Mouse (Mus musculus) MEL (cell line): ENCODE data around the gene Sap30. TPM values are rescaled to one million over a fixed set of nuclear protein-coding genes. Genes with fewer than 3 reads are reported as not detected.

Experiments
- DNase-seq: peaks from one replicate; pipeline ENCODE4 v3.0.0; 2011; ENCODE audit warnings: low read depth, low spot score
- H3K27ac ChIP-seq: 2 replicates; pipeline ENCODE4 v1.5.1; 2012; ENCODE audit warnings: low read depth, mild to moderate bottlenecking, control low read depth, low read length, moderate library complexity; ENCODE audit not compliant: control insufficient read depth
- H3K27me3 ChIP-seq, 2 experiments: fragments of 150-350 bp in 1 of 2; sonication (generic) in 1 of 2; 2 replicates each; pipeline ENCODE4 v1.6.1; 2012; ENCODE audit warnings: low read length in 2 of 2, mild to moderate bottlenecking in 2 of 2, improper control_type of control experiment in 1 of 2, moderate library complexity in 1 of 2; ENCODE audit not compliant: insufficient read depth in 2 of 2, control insufficient read depth in 1 of 2
- H3K36me3 ChIP-seq, 2 experiments: 2 replicates each; pipeline ENCODE4 v1.6.1; 2012 to 2014; ENCODE audit warnings: low read length in 2 of 2, improper control_type of control experiment in 1 of 2, inconsistent platforms in 1 of 2, mild to moderate bottlenecking in 1 of 2; ENCODE audit not compliant: insufficient read depth in 2 of 2, control insufficient read depth in 1 of 2
- H3K4me1 ChIP-seq, 2 experiments: fragments of 150-350 bp in 1 of 2; sonication (generic) in 1 of 2; 2 replicates each; pipeline ENCODE4 v1.6.1; 2012; ENCODE audit warnings: low read length in 2 of 2, improper control_type of control experiment in 1 of 2, mild to moderate bottlenecking in 1 of 2; ENCODE audit not compliant: insufficient read depth in 2 of 2, control insufficient read depth in 1 of 2
- H3K4me3 ChIP-seq, 2 experiments: fragments of 150-350 bp in 1 of 2; sonication (generic) in 1 of 2; 2 replicates each; pipeline ENCODE4 v1.5.1; 2012; ENCODE audit warnings: low read depth in 2 of 2, low read length in 2 of 2, mild to moderate bottlenecking in 2 of 2, moderate library complexity in 2 of 2, control low read depth in 1 of 2, improper control_type of control experiment in 1 of 2; ENCODE audit not compliant: control insufficient read depth in 1 of 2, insufficient read depth in 1 of 2
- H3K79me2 ChIP-seq: 2 replicates; pipeline ENCODE4 v1.6.1; 2012; ENCODE audit warnings: mild to moderate bottlenecking, low read length, moderate library complexity; ENCODE audit not compliant: control insufficient read depth, poor library complexity, insufficient read depth
- H3K9ac ChIP-seq: 2 replicates; pipeline ENCODE4 v1.6.1; 2012; ENCODE audit warnings: low read depth, mild to moderate bottlenecking, control low read depth, low read length, moderate library complexity; ENCODE audit not compliant: control insufficient read depth, poor library complexity, severe bottlenecking
- H3K9me3 ChIP-seq: fragments of 150-350 bp; sonication (generic); replicated peaks from 2 replicates; pipeline ENCODE4 v1.6.1; 2012; ENCODE audit warnings: mild to moderate bottlenecking, low read length, improper control_type of control experiment, moderate library complexity; ENCODE audit not compliant: insufficient read depth
- CHD1 ChIP-seq: IDR thresholded peaks from 2 replicates; pipeline ENCODE4 v1.6.1; 2012; ENCODE audit warnings: low read depth, mild to moderate bottlenecking, inconsistent platforms, low read length, improper control_type of control experiment
- E2F4 ChIP-seq: IDR thresholded peaks from 2 replicates; pipeline ENCODE4 v1.6.1; 2011; ENCODE audit warnings: low read depth, low read length, improper control_type of control experiment, borderline replicate concordance
- ELF1 ChIP-seq: IDR thresholded peaks from 2 replicates; pipeline ENCODE4 v1.6.1; 2014; ENCODE audit warnings: low read depth, mild to moderate bottlenecking, inconsistent platforms, low read length, improper control_type of control experiment, moderate library complexity
- EP300 ChIP-seq, 2 experiments: IDR thresholded peaks; 2 replicates each; pipeline ENCODE4 v1.6.1; 2011; ENCODE audit warnings: improper control_type of control experiment in 2 of 2, low read length in 2 of 2, low read depth in 1 of 2, mild to moderate bottlenecking in 1 of 2
- GABPA ChIP-seq: IDR thresholded peaks from 2 replicates; pipeline ENCODE4 v1.6.1; 2012; ENCODE audit warnings: low read depth, mild to moderate bottlenecking, inconsistent platforms, low read length, improper control_type of control experiment, moderate library complexity
- GATA1 ChIP-seq: IDR thresholded peaks from 2 replicates; pipeline ENCODE4 v1.6.1; 2011; ENCODE audit warnings: low read depth, low read length, improper control_type of control experiment
- JUND ChIP-seq: IDR thresholded peaks from 2 replicates; pipeline ENCODE4 v1.6.1; 2011; ENCODE audit warnings: low read depth, mild to moderate bottlenecking, improper control_type of control experiment, low read length
- MAFK ChIP-seq: IDR thresholded peaks from 2 replicates; pipeline ENCODE4 v1.6.1; 2011; ENCODE audit warnings: low read depth, mild to moderate bottlenecking, low read length, improper control_type of control experiment, borderline replicate concordance
- MAZ ChIP-seq: IDR thresholded peaks from 2 replicates; pipeline ENCODE4 v1.6.1; 2012; ENCODE audit warnings: low read depth, mild to moderate bottlenecking, inconsistent platforms, low read length, improper control_type of control experiment
- MEF2A ChIP-seq: IDR thresholded peaks from 2 replicates; pipeline ENCODE4 v1.6.1; 2014; ENCODE audit warnings: low read depth, mild to moderate bottlenecking, inconsistent platforms, low read length, improper control_type of control experiment; ENCODE audit not compliant: poor library complexity, insufficient replicate concordance, severe bottlenecking; ENCODE audit errors: extremely low read depth
- MYB ChIP-seq: IDR thresholded peaks from 2 replicates; pipeline ENCODE4 v1.6.1; 2011; ENCODE audit warnings: mild to moderate bottlenecking, low read depth, low read length, improper control_type of control experiment
- NELFE ChIP-seq: IDR thresholded peaks from 2 replicates; pipeline ENCODE4 v1.6.1; 2011; ENCODE audit warnings: low read depth, low read length, improper control_type of control experiment
- NRF1 ChIP-seq: IDR thresholded peaks from 2 replicates; pipeline ENCODE4 v1.6.1; 2014; ENCODE audit warnings: low read depth, mild to moderate bottlenecking, inconsistent platforms, low read length, improper control_type of control experiment, moderate library complexity; ENCODE audit not compliant: poor library complexity, insufficient read depth, severe bottlenecking
- POLR2AphosphoS5 ChIP-seq: IDR thresholded peaks from 2 replicates; pipeline ENCODE4 v1.6.1; 2012; ENCODE audit warnings: low read depth, borderline replicate concordance, mild to moderate bottlenecking, inconsistent platforms, low read length, moderate library complexity, mixed read lengths
- RAD21 ChIP-seq: IDR thresholded peaks from 2 replicates; pipeline ENCODE4 v1.6.1; 2011; ENCODE audit warnings: mild to moderate bottlenecking, low read depth, low read length, improper control_type of control experiment
- RCOR1 ChIP-seq: IDR thresholded peaks from 2 replicates; pipeline ENCODE4 v1.6.1; 2012; ENCODE audit warnings: low read depth, mild to moderate bottlenecking, inconsistent platforms, low read length, improper control_type of control experiment
- SIN3A ChIP-seq: IDR thresholded peaks from 2 replicates; pipeline ENCODE4 v1.6.1; 2012; ENCODE audit warnings: low read length, improper control_type of control experiment, inconsistent platforms
- SMC3 ChIP-seq: IDR thresholded peaks from 2 replicates; pipeline ENCODE4 v1.6.1; 2011; ENCODE audit warnings: low read depth, low read length, improper control_type of control experiment
- TAL1 ChIP-seq: IDR thresholded peaks from 2 replicates; pipeline ENCODE4 v1.6.1; 2012; ENCODE audit warnings: mild to moderate bottlenecking, inconsistent platforms, low read length, moderate library complexity, mixed read lengths
- TCF12 ChIP-seq: IDR thresholded peaks from 2 replicates; pipeline ENCODE4 v1.6.1; 2014; ENCODE audit warnings: low read depth, mild to moderate bottlenecking, inconsistent platforms, low read length, improper control_type of control experiment, moderate library complexity
- UBTF ChIP-seq: IDR thresholded peaks from 2 replicates; pipeline ENCODE4 v1.6.1; 2012; ENCODE audit warnings: low read depth, mild to moderate bottlenecking, inconsistent platforms, low read length, improper control_type of control experiment, moderate library complexity, borderline replicate concordance; ENCODE audit not compliant: insufficient read depth
- USF1 ChIP-seq: IDR thresholded peaks from 2 replicates; pipeline ENCODE4 v1.6.1; 2014; ENCODE audit warnings: low read depth, mild to moderate bottlenecking, inconsistent platforms, low read length, improper control_type of control experiment, moderate library complexity
- USF2 ChIP-seq, 2 experiments: IDR thresholded peaks; 2 replicates each; pipeline ENCODE4 v1.6.1; 2011 to 2012; ENCODE audit warnings: improper control_type of control experiment in 2 of 2, low read length in 2 of 2, borderline replicate concordance in 1 of 2, inconsistent platforms in 1 of 2, low read depth in 1 of 2, mild to moderate bottlenecking in 1 of 2; ENCODE audit not compliant: insufficient read depth in 1 of 2
- ZKSCAN1 ChIP-seq: IDR thresholded peaks from 2 replicates; pipeline ENCODE4 v1.6.1; 2012; ENCODE audit warnings: low read depth, mild to moderate bottlenecking, inconsistent platforms, low read length, improper control_type of control experiment, moderate library complexity
- ZNF384 ChIP-seq: IDR thresholded peaks from 2 replicates; pipeline ENCODE4 v1.6.1; 2012; ENCODE audit warnings: low read depth, mild to moderate bottlenecking, inconsistent platforms, low read length, improper control_type of control experiment
- polyA plus RNA-seq, 2 experiments: library from polyadenylated mRNA; stranded (reverse) in 1 of 2; unstranded in 1 of 2; fragments of >175 nt in 1 of 2; fragments of >200 nt in 1 of 2; gene quantifications; 2 replicates each; pipeline versions ENCODE4 v1.2.1 to v1.2.4; 2012; ENCODE audit warnings: low replicate concordance in 2 of 2, low read depth in 1 of 2; ENCODE audit not compliant: insufficient read length in 2 of 2, insufficient read depth in 1 of 2, missing spikeins in 1 of 2
- total RNA-seq: library from RNA; depleted of rRNA; stranded (reverse); fragments of 300-350 nt; gene quantifications from 2 replicates; pipeline ENCODE4 v1.2.3, GENCODE M21; 2012

Gene Sap30
- total and polyA plus RNA-seq, 3 experiments, result 34.2 to 64.0 TPM; not detected in 1

DNA sequence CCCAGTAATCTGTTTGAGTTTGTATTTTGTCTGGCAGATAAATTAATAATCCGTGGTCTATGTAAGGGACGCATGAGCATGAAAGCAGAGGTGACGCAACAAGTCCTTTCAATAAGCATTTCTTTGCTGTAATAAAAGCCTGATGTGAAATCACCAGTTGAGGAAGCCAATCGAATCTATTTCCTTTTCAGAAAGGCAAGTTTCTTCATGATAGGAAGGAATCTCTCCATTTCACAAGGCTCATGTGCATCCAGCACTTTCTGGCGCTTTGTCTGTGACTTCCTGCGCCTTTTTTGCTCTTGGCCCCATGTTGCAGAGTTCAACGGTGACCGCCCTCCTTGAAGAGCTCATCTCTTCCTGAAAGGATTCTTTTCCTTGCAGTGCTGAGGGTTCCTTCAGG is 8.0 kb downstream of the Sap30 start:
- Histone ChIP-seq H3K4me3 (no peak overlapping the region), H3K4me1 (no peaks in the 10 kb centered on the region), H3K9ac (no peak overlapping the region), H3K27me3 (no peaks in the 10 kb centered on the region), H3K9me3 (no peaks in the 10 kb centered on the region), H3K36me3 (peaks cover 0 to 2% of the 10 kb centered on the region in 2 experiments; a peak in 2 of 4 replicates), H3K79me2 (no peaks in the 10 kb centered on the region), H3K27ac (no peak overlapping the region)
- no peak for DNase-seq
- no peak for TF ChIP-seq SMC3
- TF ChIP-seq MAZ, result no peak
- TF ChIP-seq MYB, result no peak
- TF ChIP-seq UBTF, result no peak
- no peak for TF ChIP-seq E2F4
- no peak for TF ChIP-seq ELF1
- no peak for TF ChIP-seq CHD1
- no peak for TF ChIP-seq USF1
- TF ChIP-seq ZKSCAN1, result no peak
- no peak for TF ChIP-seq NRF1
- TF ChIP-seq GATA1, result no peak

DNA sequence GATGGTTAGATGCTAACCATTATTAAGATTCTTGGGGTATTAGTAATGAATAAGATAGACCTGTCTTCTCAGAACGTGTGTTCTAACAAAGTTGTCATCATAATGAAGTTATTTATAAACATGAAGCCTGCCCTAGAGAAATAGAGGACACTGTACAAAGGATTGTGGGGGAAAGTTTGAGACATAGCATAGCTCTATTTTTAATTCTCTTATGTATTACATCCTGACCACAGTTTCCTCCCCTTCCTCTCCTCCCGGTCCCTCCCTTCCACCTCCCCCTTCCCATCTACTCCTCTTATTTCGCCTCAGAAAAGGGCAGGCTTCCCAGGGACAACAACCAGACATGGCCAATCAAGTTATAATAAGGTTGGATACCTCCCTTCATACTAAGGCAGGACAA is 9.3 kb downstream of the Sap30 start:
- H3K4me3 ChIP-seq, result no peak overlapping the region
- peaks cover 0 to 2% of the 10 kb centered on the region in 2 experiments; a peak in 1 of 4 replicates for H3K36me3 ChIP-seq
- H3K9me3 ChIP-seq, result no peaks in the 10 kb centered on the region
- no peaks in the 10 kb centered on the region for H3K4me1 ChIP-seq
- TF ChIP-seq TAL1 (no peak), USF2 (IDR thresholded peaks at IDR 0.05; ENCODE audit: borderline replicate concordance in 1 of 2, insufficient read depth in 1 of 2, low read depth in 1 of 2, low read length in 2 of 2) (no peak), EP300 (IDR thresholded peaks at IDR 0.05; ENCODE audit: low read depth in 1 of 2, low read length in 2 of 2) (no peak), GABPA (no peak), ZNF384 (no peak), E2F4 (no peak), RCOR1 (no peak), JUND (no peak), SMC3 (no peak), MAFK (no peak), NRF1 (no peak), RAD21 (no peak), TCF12 (no peak), USF1 (no peak), SIN3A (no peak), MEF2A (no peak), NELFE (no peak), POLR2AphosphoS5 (no peak)
- TF ChIP-seq, all 39 proteins: peak for 0
- DNase-seq, result no peak
- Histone ChIP-seq H3K79me2 (no peaks in the 10 kb centered on the region), H3K9ac (no peak overlapping the region), H3K27ac (no peak overlapping the region), H3K27me3 (no peaks in the 10 kb centered on the region)
